Mouse (Mus musculus): Measurements from ENCODE around the gene Trim44. TPM values are rescaled to one million over a fixed set of nuclear protein-coding genes. Genes with fewer than 3 reads are reported as not detected.
A peak's percentile ranks its signal among the peaks of the same experiment; 100 is the strongest.

Trim44 gene
- polyA plus RNA-seq, 1 experiment from 2014 or later = 29.9 TPM

DNA sequence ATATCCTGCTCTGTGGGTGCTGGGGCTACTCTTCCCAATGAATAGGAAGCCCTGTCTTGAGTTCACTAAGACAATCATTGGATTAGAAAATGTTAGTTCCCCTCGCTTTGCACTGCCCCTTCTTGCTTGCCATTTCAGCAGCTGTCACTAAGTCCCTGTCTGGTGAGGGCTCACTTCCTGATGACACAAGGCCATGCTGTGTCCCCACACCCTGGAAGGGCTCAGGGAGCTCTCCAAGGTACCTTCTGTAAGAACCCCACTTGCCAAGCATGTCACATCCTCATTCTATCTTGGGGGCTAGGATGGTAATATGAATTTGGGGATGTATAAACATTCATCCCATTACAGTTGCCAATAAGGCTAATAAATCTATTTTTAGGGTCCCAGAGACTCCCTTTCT lies 129.7 kb downstream of the Trim44 start:
- no peak overlapping the region for H3K4me2 ChIP-seq
- no peak overlapping the region for H3K4me3 ChIP-seq
- no peak overlapping the region for H3K27ac ChIP-seq
- no peak for ATAC-seq (ENCODE audit: insufficient number of reproducible peaks, insufficient read depth, low FRiP score, low TSS enrichment, low read depth)
- no peak overlapping the region for H3K9ac ChIP-seq
- no peaks in the 10 kb centered on the region for H3K27me3 ChIP-seq
- 0 out of 2 replicates have a peak, but pooled peaks cover 10% of the 10 kb centered on the region for H3K4me1 ChIP-seq
- H3K36me3 ChIP-seq = no peaks in the 10 kb centered on the region
- WGBS = 28% methylated on average over 1 of the region's 1 CpGs
- no peaks in the 10 kb centered on the region for H3K9me3 ChIP-seq

DNA sequence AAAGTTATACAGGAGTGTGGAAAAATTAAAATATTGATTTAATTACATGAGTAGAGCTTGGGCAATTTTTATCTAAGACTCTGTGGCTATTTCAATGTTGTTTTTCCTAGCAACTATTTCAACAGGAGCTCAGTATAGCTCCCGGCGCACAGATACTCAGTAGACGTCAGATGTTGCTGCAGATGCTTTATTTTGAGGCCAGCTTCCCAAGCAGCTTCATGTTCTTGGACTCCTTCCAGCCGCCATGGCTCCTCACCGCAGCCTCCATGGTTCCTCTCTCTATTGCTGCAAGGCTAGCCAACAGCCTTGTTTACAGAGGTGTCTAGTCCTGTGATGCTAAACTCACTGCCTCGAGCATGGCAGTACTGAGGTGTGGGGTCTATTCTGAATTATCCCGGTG lies 134.3 kb downstream of the Trim44 start:
- H3K9ac ChIP-seq = no peak overlapping the region
- H3K9me3 ChIP-seq = no peaks in the 10 kb centered on the region
- H3K27me3 ChIP-seq = no peaks in the 10 kb centered on the region
- H3K27ac ChIP-seq = no peak overlapping the region
- no peaks in the 10 kb centered on the region for H3K36me3 ChIP-seq
- H3K4me3 ChIP-seq = no peak overlapping the region
- H3K4me1 ChIP-seq = 0 out of 2 replicates have a peak, but pooled peaks cover 10% of the 10 kb centered on the region
- no peak for ATAC-seq (ENCODE audit: insufficient number of reproducible peaks, insufficient read depth, low FRiP score, low TSS enrichment, low read depth)
- H3K4me2 ChIP-seq = no peak overlapping the region
- WGBS = 88% methylated on average over 7 of the region's 7 CpGs

- no peaks in the 10 kb centered on the region for H3K27me3 ChIP-seq
- no peaks in the 10 kb centered on the region for H3K36me3 ChIP-seq
- ATAC-seq (ENCODE audit: insufficient number of reproducible peaks, insufficient read depth, low FRiP score, low TSS enrichment, low read depth) = no peak; the same call in 1 of the 2 replicates
- H3K9ac ChIP-seq = no peak overlapping the region
- no peak overlapping the region for H3K4me2 ChIP-seq
- no peaks in the 10 kb centered on the region for H3K4me1 ChIP-seq
- 55% methylated on average over 13 of the region's 13 CpGs for WGBS
- H3K9me3 ChIP-seq = no peaks in the 10 kb centered on the region
- H3K4me3 ChIP-seq = no peak overlapping the region
- H3K27ac ChIP-seq = no peak overlapping the region
These were observed 139.9 kb downstream of the Trim44 start for GRCm38 (mm10) chr2:102267582-102268339.

- H3K4me3 ChIP-seq = no peak overlapping the region
- 93% methylated on average over 3 of the region's 3 CpGs for WGBS
These were observed 140.7 kb downstream of the Trim44 start for GRCm38 (mm10) chr2:102266911-102267310.

DNA sequence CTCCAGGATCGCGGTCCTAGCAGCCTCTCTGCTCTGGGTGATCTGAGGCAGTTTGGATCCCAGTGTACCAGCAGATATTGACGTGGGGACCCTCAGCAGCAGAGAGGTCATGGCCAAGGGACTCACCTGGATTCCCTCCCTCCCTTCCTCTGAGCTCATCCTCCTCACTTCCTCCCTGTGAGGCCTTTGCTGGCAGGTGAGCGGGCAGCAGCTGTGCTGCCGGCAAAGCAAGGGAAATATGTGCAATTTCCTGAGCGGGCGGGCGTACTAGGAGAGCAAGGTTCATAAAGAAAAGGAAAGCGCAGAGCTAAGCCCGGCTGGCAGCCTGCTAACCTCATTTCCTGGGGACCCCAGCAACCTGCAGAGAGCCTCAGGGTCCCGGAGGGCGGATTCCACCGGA lies 148.5 kb downstream of the Trim44 start:
- Histone ChIP-seq H3K4me2 (peak overlapping the region; percentile 45), H3K4me3 (peak overlapping the region; percentile 16; the same call in 1 of the 2 replicates), H3K27me3 (peaks cover 32% of the 10 kb centered on the region), H3K36me3 (no peaks in the 10 kb centered on the region), H3K9ac (peak overlapping the region; percentile 33; the same call in 1 of the 2 replicates), H3K27ac (no peak overlapping the region), H3K4me1 (peaks cover 23% of the 10 kb centered on the region), H3K9me3 (no peaks in the 10 kb centered on the region)
- WGBS = 5% methylated on average over 13 of the region's 13 CpGs
- ATAC-seq (ENCODE audit: insufficient number of reproducible peaks, insufficient read depth, low FRiP score, low TSS enrichment, low read depth) = no peak

More at GRCm38 (mm10) chr2:102266911-102267310, 140.7 kb downstream of the Trim44 start:
- Histone ChIP-seq H3K27me3 (no peaks in the 10 kb centered on the region), H3K36me3 (no peaks in the 10 kb centered on the region), H3K9me3 (no peaks in the 10 kb centered on the region), H3K9ac (no peak overlapping the region), H3K27ac (no peak overlapping the region), H3K4me1 (no peaks in the 10 kb centered on the region), H3K4me2 (no peak overlapping the region)
- no peak for ATAC-seq (ENCODE audit: insufficient number of reproducible peaks, insufficient read depth, low FRiP score, low TSS enrichment, low read depth)

GRCm38 (mm10) chr2:102258682-102259081 lies 148.9 kb downstream of the Trim44 start:
- peaks cover 23% of the 10 kb centered on the region for H3K4me1 ChIP-seq
- no peak for ATAC-seq (ENCODE audit: insufficient number of reproducible peaks, insufficient read depth, low FRiP score, low TSS enrichment, low read depth)
- no peak overlapping the region for H3K4me3 ChIP-seq
- peaks cover 35% of the 10 kb centered on the region for H3K27me3 ChIP-seq
- H3K9me3 ChIP-seq = no peaks in the 10 kb centered on the region
- WGBS = 23% methylated on average over 8 of the region's 8 CpGs
- no peak overlapping the region for H3K9ac ChIP-seq
- H3K4me2 ChIP-seq = peak overlapping the region; percentile 45
- no peak overlapping the region for H3K27ac ChIP-seq
- no peaks in the 10 kb centered on the region for H3K36me3 ChIP-seq

- 4% methylated on average over 12 of the region's 12 CpGs for WGBS
- no peak for ATAC-seq (ENCODE audit: insufficient number of reproducible peaks, insufficient read depth, low FRiP score, low TSS enrichment, low read depth)
- H3K4me1 ChIP-seq = peaks cover 23% of the 10 kb centered on the region
- no peaks in the 10 kb centered on the region for H3K36me3 ChIP-seq
- peak overlapping the region; percentile 8; the same call in 1 of the 2 replicates for H3K4me3 ChIP-seq
- 0 out of 2 replicates have a peak overlapping the region, but pooled peaks have one; percentile 16 for H3K9ac ChIP-seq
- H3K4me2 ChIP-seq = peak overlapping the region; percentile 45
- H3K9me3 ChIP-seq = no peaks in the 10 kb centered on the region
- no peak overlapping the region for H3K27ac ChIP-seq
- peaks cover 35% of the 10 kb centered on the region for H3K27me3 ChIP-seq
These were observed 149.5 kb downstream of the Trim44 start for GRCm38 (mm10) chr2:102257964-102258605.

GRCm38 (mm10) chr2:102256591-102257335 lies 150.9 kb downstream of the Trim44 start:
- H3K36me3 ChIP-seq = no peaks in the 10 kb centered on the region
- H3K27me3 ChIP-seq = peaks cover 35% of the 10 kb centered on the region
- H3K4me3 ChIP-seq = no peak overlapping the region
- ATAC-seq (ENCODE audit: insufficient number of reproducible peaks, insufficient read depth, low FRiP score, low TSS enrichment, low read depth) = no peak
- H3K9ac ChIP-seq = no peak overlapping the region
- no peaks in the 10 kb centered on the region for H3K9me3 ChIP-seq
- no peak overlapping the region for H3K27ac ChIP-seq
- peaks cover 23% of the 10 kb centered on the region for H3K4me1 ChIP-seq
- H3K4me2 ChIP-seq = no peak overlapping the region
- 72% methylated on average over 5 of the region's 5 CpGs for WGBS

GRCm38 (mm10) chr2:102256100-102256499 lies 151.5 kb downstream of the Trim44 start:
- Histone ChIP-seq H3K4me2 (no peak overlapping the region), H3K36me3 (no peaks in the 10 kb centered on the region), H3K9me3 (no peaks in the 10 kb centered on the region), H3K4me3 (no peak overlapping the region), H3K27ac (no peak overlapping the region), H3K4me1 (peaks cover 23% of the 10 kb centered on the region), H3K27me3 (peaks cover 35% of the 10 kb centered on the region), H3K9ac (no peak overlapping the region)
- no peak for ATAC-seq (ENCODE audit: insufficient number of reproducible peaks, insufficient read depth, low FRiP score, low TSS enrichment, low read depth)
- WGBS = 79% methylated on average over 3 of the region's 3 CpGs

DNA sequence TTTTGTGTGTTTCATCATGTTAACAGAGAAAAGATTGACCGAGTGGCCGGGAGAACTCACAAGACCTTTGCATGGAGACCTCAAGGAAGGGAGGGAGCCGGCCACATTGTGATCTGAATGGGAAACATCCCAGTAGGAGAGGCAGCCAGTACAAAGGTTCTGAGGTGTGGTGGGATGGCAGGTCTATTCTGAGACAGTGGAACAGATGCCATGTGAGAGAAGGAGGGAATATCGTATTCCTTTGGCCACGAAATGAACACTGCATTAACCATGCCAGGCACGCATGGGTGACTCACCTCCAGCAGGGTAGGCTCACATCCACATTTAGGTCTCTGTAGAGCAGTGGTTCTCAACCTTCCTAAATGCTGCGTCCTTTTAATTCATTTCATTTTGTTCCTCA lies 154.4 kb downstream of the Trim44 start:
- Histone ChIP-seq H3K27ac (no peak overlapping the region), H3K9ac (no peak overlapping the region), H3K4me3 (no peak overlapping the region), H3K9me3 (no peaks in the 10 kb centered on the region), H3K4me2 (no peak overlapping the region), H3K27me3 (peaks cover 12% of the 10 kb centered on the region), H3K36me3 (no peaks in the 10 kb centered on the region), H3K4me1 (peaks cover 10% of the 10 kb centered on the region)
- WGBS = 84% methylated on average over 7 of the region's 7 CpGs
- ATAC-seq (ENCODE audit: insufficient number of reproducible peaks, insufficient read depth, low FRiP score, low TSS enrichment, low read depth) = no peak

- Histone ChIP-seq H3K27ac (no peak overlapping the region), H3K27me3 (peaks cover 7% of the 10 kb centered on the region; the same call in 1 of the 2 replicates), H3K4me3 (no peak overlapping the region), H3K9ac (no peak overlapping the region), H3K36me3 (no peaks in the 10 kb centered on the region), H3K9me3 (no peaks in the 10 kb centered on the region), H3K4me2 (no peak overlapping the region), H3K4me1 (peaks cover 5% of the 10 kb centered on the region)
- ATAC-seq (ENCODE audit: insufficient number of reproducible peaks, insufficient read depth, low FRiP score, low TSS enrichment, low read depth) = no peak
- 68% methylated on average over 4 of the region's 4 CpGs for WGBS
These were observed 155.0 kb downstream of the Trim44 start for GRCm38 (mm10) chr2:102252651-102253050.
